ENCODE assay signal across 7 mouse cellular contexts in the genomic region with DNA sequence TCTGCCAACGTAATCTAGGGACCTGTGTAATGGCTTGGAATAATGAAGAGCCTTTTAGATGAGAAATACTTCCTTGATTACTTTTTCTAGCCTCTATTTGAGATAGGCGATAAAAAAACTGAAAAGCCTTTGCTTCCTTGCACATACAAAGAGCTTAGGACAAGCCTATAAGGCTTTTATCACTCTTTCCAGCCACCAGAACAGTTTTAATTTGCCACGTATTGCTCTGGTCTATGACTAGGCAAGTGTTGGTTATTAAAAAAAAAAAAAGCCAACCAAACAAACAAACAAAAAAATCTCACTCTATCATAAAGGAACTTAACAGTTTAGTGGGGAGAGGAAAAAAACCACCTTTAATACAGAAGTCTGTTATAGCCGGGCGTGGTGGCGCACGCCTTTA. TPM values are rescaled to one million over a fixed set of nuclear protein-coding genes. Genes with fewer than 3 reads are reported as not detected.
A peak's percentile ranks its signal among the peaks of the same experiment; 100 is the strongest.
DNase-seq lines count a peak whose midpoint lies in the region; ATAC-seq and TF ChIP-seq lines count a peak whose summit lies in the region.

No protein-coding gene starts in this region.

- H3K4me3 ChIP-seq in left cerebral cortex, adult 2 months, result no peak overlapping the region
- 0 out of 2 replicates have a peak overlapping the region, but pooled peaks have one; percentile 95 for H3K4me3 ChIP-seq in embryonic facial prominence, embryonic 15.5 days (replicated peaks)
- H3K4me3 ChIP-seq in intestine, postnatal 0 days (ENCODE audit: low read depth, low read length), result no peak overlapping the region
- H3K4me3 ChIP-seq in neural tube, embryonic 13.5 days, result peak overlapping the region; percentile 95

- no peaks in the 10 kb centered on the region for H3K9me3 ChIP-seq in embryonic facial prominence, embryonic 15.5 days (replicated peaks)
- H3K9me3 ChIP-seq in intestine, postnatal 0 days (ENCODE audit: control insufficient read depth), result peaks cover 6% of the 10 kb centered on the region; the same call in 1 of the 2 replicates
- H3K9me3 ChIP-seq in neural tube, embryonic 13.5 days, result no peaks in the 10 kb centered on the region

- intact Hi-C loops in left cerebral cortex, adult 2 months (cut with DNase I), result no loop called here
- intact Hi-C loops in left cerebral cortex, postnatal 36 days (cut with DNase I), result no loop called here

- H3K4me1 ChIP-seq in embryonic facial prominence, embryonic 15.5 days, result peaks cover 21% of the 10 kb centered on the region
- 0 out of 2 replicates have a peak, but pooled peaks cover 7% of the 10 kb centered on the region for H3K4me1 ChIP-seq in intestine, postnatal 0 days (replicated peaks; ENCODE audit: control insufficient read depth, insufficient read depth, low read length)
- peaks cover 29% of the 10 kb centered on the region for H3K4me1 ChIP-seq in neural tube, embryonic 13.5 days (replicated peaks)

- DNase-seq in left cerebral cortex, adult 2 months (ENCODE audit: extremely low spot score in 1 of 2, low spot score in 2 of 2), result no peak
- DNase-seq in left cerebral cortex, postnatal 36 days (ENCODE audit: low spot score in 2 of 2), result no peak
- no peak for DNase-seq in cerebellum, adult 9-10 months
- no peak for DNase-seq in cerebellum, postnatal 25 days

- peak overlapping the region; percentile 62 for H3K27ac ChIP-seq in left cerebral cortex, adult 2 months
- H3K27ac ChIP-seq in embryonic facial prominence, embryonic 15.5 days (replicated peaks), result peak overlapping the region; percentile 100
- H3K27ac ChIP-seq in intestine, postnatal 0 days (ENCODE audit: low read depth, low read length), result peak overlapping the region; percentile 99
- H3K27ac ChIP-seq in neural tube, embryonic 13.5 days (replicated peaks), result peak overlapping the region; percentile 99

- no peak overlapping the region for H3K9ac ChIP-seq in embryonic facial prominence, embryonic 15.5 days
- H3K9ac ChIP-seq in intestine, postnatal 0 days (ENCODE audit: low read depth, low read length), result no peak overlapping the region
- H3K9ac ChIP-seq in neural tube, embryonic 13.5 days, result no peak overlapping the region

- no peaks in the 10 kb centered on the region for H3K36me3 ChIP-seq in embryonic facial prominence, embryonic 15.5 days
- no peaks in the 10 kb centered on the region; the same call in 1 of the 2 replicates for H3K36me3 ChIP-seq in intestine, postnatal 0 days (ENCODE audit: control insufficient read depth, insufficient read depth)
- H3K36me3 ChIP-seq in neural tube, embryonic 13.5 days, result no peaks in the 10 kb centered on the region

- no peaks in the 10 kb centered on the region for H3K27me3 ChIP-seq in embryonic facial prominence, embryonic 15.5 days
- H3K27me3 ChIP-seq in intestine, postnatal 0 days (replicated peaks; ENCODE audit: control insufficient read depth, insufficient read depth, low read length), result no peaks in the 10 kb centered on the region
- H3K27me3 ChIP-seq in neural tube, embryonic 13.5 days, result no peaks in the 10 kb centered on the region

- no peak for ATAC-seq in embryonic facial prominence, embryonic 15.5 days (ENCODE audit: insufficient number of reproducible peaks, low FRiP score, low TSS enrichment, low read depth)
- ATAC-seq in intestine, postnatal 0 days, result no peak
- ATAC-seq in neural tube, embryonic 13.5 days (ENCODE audit: low read depth), result no peak

- TF ChIP-seq CTCF in left cerebral cortex, adult 2 months (IDR thresholded peaks at IDR 0.05), result no peak
- no peak for TF ChIP-seq CTCF in intestine, postnatal 0 days (IDR thresholded peaks at IDR 0.05; ENCODE audit: low read depth)

- H3K4me2 ChIP-seq in embryonic facial prominence, embryonic 15.5 days (replicated peaks), result peak overlapping the region; percentile 61
- H3K4me2 ChIP-seq in intestine, postnatal 0 days (replicated peaks; ENCODE audit: low read depth), result peak overlapping the region; percentile 89
- H3K4me2 ChIP-seq in neural tube, embryonic 13.5 days, result peak overlapping the region; percentile 77

- WGBS in embryonic facial prominence, embryonic 15.5 days, result 86% methylated on average over 7 of the region's 7 CpGs
- 80% methylated on average over 7 of the region's 7 CpGs for WGBS in intestine, postnatal 0 days
- 88% methylated on average over 7 of the region's 7 CpGs for WGBS in neural tube, embryonic 13.5 days

RNA-seq across cellular contexts. Expression of gene Gfpt1, which starts 1.2 kb away (rescaled TPM):
- 10 to 100 TPM; 51.5 to 56.0 TPM for total RNA-seq in left cerebral cortex, adult 2 months (2021)
- total RNA-seq in left cerebral cortex, postnatal 36 days (2021), result 10 to 100 TPM; 48.1 to 52.9 TPM
- polyA plus RNA-seq in embryonic facial prominence, embryonic 15.5 days (2015; fragmentation: Nextera tagmentation; extraction: Ambion mirVana), result 19.0 and 20.4 TPM in 2 replicates
- polyA plus RNA-seq in intestine, postnatal 0 days (2015; fragmentation: Nextera tagmentation; extraction: Ambion mirVana), result 17.5 and 18.8 TPM in 2 replicates
- polyA plus RNA-seq in neural tube, embryonic 13.5 days (2015; fragmentation: Nextera tagmentation; extraction: Ambion mirVana), result 19.3 and 20.3 TPM in 2 replicates

RNA-seq across cellular contexts. Expression of gene Nfu1, which starts 32.4 kb away (rescaled TPM):
- 10 to 100 TPM; 56.0 to 57.2 TPM for total RNA-seq in left cerebral cortex, adult 2 months (2021)
- total RNA-seq in left cerebral cortex, postnatal 36 days (2021), result 10 to 100 TPM; 57.6 to 57.9 TPM
- 90.6 and 95.3 TPM in 2 replicates for polyA plus RNA-seq in embryonic facial prominence, embryonic 15.5 days (2015; fragmentation: Nextera tagmentation; extraction: Ambion mirVana)
- polyA plus RNA-seq in intestine, postnatal 0 days (2015; fragmentation: Nextera tagmentation; extraction: Ambion mirVana), result 75.6 and 81.8 TPM in 2 replicates
- 126 and 142 TPM in 2 replicates for polyA plus RNA-seq in neural tube, embryonic 13.5 days (2015; fragmentation: Nextera tagmentation; extraction: Ambion mirVana)

Comparison
In these comparisons a context has a peak if more than half of its experiments do, and no peak if none do; other contexts are left out.
1. H3K4me3 ChIP-seq: peak in embryonic facial prominence, embryonic 15.5 days (single experiment) and neural tube, embryonic 13.5 days (single experiment); none in left cerebral cortex, adult 2 months (single experiment) and intestine, postnatal 0 days (single experiment).
2. Peak in every context shown above with its lines, with median percentiles within 50 percentile points of each other: H3K27ac ChIP-seq and H3K4me2 ChIP-seq.